Mouse (Mus musculus): ENCODE results near the gene B3galt1.

- TF ChIP-seq POLR2A (IDR thresholded peaks at IDR 0.05; ENCODE audit: low read depth, low read length) = no peak
- TF ChIP-seq CTCF (IDR thresholded peaks at IDR 0.05; ENCODE audit: extremely low read depth, insufficient read depth, insufficient read length, insufficient replicate concordance) = no peak
Measured at GRCm38 (mm10) chr2:67567141-67567680, 1.5 kb downstream of the B3galt1 start.

Measured in spleen, adult 2 months (tissue).